Mouse (Mus musculus) intestine, embryonic 16.5 days (tissue): ENCODE results near the gene Galnt18. TPM values are rescaled to one million over a fixed set of nuclear protein-coding genes. Genes with fewer than 3 reads are reported as not detected.
A peak's percentile ranks its signal among the peaks of the same experiment; 100 is the strongest.

Source experiments
- ATAC-seq: fragments of 200-750 bp; cut with Nextera tagmentation; 2 replicates; pipeline ENCODE4 v1.8.0; 2017; ENCODE audit warnings: moderate TSS enrichment, moderate library complexity
- H3K27ac ChIP-seq: fragments of 300-500 bp; sonication (generic); 2 replicates; pipeline ENCODE4 v1.5.1; 2014; ENCODE audit warnings: mild to moderate bottlenecking, low read length
- H3K27me3 ChIP-seq: fragments of 300-500 bp; sonication (generic); replicated peaks from 2 replicates; pipeline ENCODE4 v1.6.1; 2014; ENCODE audit warnings: low read length, control low read depth, mixed read lengths; ENCODE audit not compliant: control insufficient read depth, insufficient read depth
- H3K36me3 ChIP-seq: fragments of 300-500 bp; sonication (generic); 2 replicates; pipeline ENCODE4 v1.6.1; 2014; ENCODE audit warnings: low read length, control low read depth; ENCODE audit not compliant: control insufficient read depth, insufficient read depth
- H3K4me1 ChIP-seq: fragments of 300-500 bp; sonication (generic); 2 replicates; pipeline ENCODE4 v1.6.1; 2014; ENCODE audit warnings: low read length, control low read depth, mixed read lengths; ENCODE audit not compliant: control insufficient read depth, insufficient read depth
- H3K4me2 ChIP-seq: fragments of 300-500 bp; sonication (generic); 2 replicates; pipeline ENCODE4 v1.6.1; 2014; ENCODE audit warnings: low read depth, low read length, control low read depth
- H3K4me3 ChIP-seq: fragments of 300-500 bp; sonication (generic); 2 replicates; pipeline ENCODE4 v1.5.1; 2014; ENCODE audit warnings: mild to moderate bottlenecking, low read length
- H3K9ac ChIP-seq: fragments of 300-500 bp; sonication (generic); 2 replicates; pipeline ENCODE4 v1.6.1; 2014; ENCODE audit warnings: low read depth, low read length
- H3K9me3 ChIP-seq: fragments of 300-500 bp; sonication (generic); 2 replicates; pipeline ENCODE4 v1.6.1; 2016; ENCODE audit warnings: low read length, control low read depth; ENCODE audit not compliant: control insufficient read depth
- WGBS: fragments of 180-500 bp; shearing (Covaris S2); extraction: QIAGEN DNeasy Blood & Tissue Kit; methylation state at CpG from one replicate; pipeline ENCODE4 v1.1.7; 2014; 5-methylcytosine and 5-hydroxymethylcytosine counted together
- polyA plus RNA-seq: library from polyadenylated mRNA; unstranded; fragments of >200 nt; fragmentation: Nextera tagmentation; extraction: Ambion mirVana; gene quantifications from 2 replicates; pipeline ENCODE4 v1.2.1, GENCODE M21; 2015

The Galnt18 gene
- polyA plus RNA-seq, 1 experiment from 2014 or later = 17.6 TPM

GRCm38 (mm10) chr7:111797337-111798010 lies 17.7 kb upstream of the Galnt18 start:
- 88% methylated on average over 13 of the region's 13 CpGs for WGBS

GRCm38 (mm10) chr7:111795059-111795458 lies 15.3 kb upstream of the Galnt18 start:
- H3K36me3 ChIP-seq = no peaks in the 10 kb centered on the region
- no peak overlapping the region for H3K27ac ChIP-seq
- no peak overlapping the region for H3K9ac ChIP-seq
- no peaks in the 10 kb centered on the region for H3K4me1 ChIP-seq
- no peak overlapping the region for H3K4me3 ChIP-seq
- H3K27me3 ChIP-seq = no peaks in the 10 kb centered on the region
- no peak overlapping the region for H3K4me2 ChIP-seq
- ATAC-seq = no peak
- no peaks in the 10 kb centered on the region for H3K9me3 ChIP-seq

More at GRCm38 (mm10) chr7:111797337-111798010, 17.7 kb upstream of the Galnt18 start:
- no peak overlapping the region for H3K4me3 ChIP-seq
- H3K9me3 ChIP-seq = no peaks in the 10 kb centered on the region
- no peak for ATAC-seq
- H3K36me3 ChIP-seq = no peaks in the 10 kb centered on the region
- H3K4me2 ChIP-seq = no peak overlapping the region
- H3K9ac ChIP-seq = no peak overlapping the region
- no peaks in the 10 kb centered on the region for H3K4me1 ChIP-seq
- no peaks in the 10 kb centered on the region for H3K27me3 ChIP-seq
- H3K27ac ChIP-seq = no peak overlapping the region

DNA sequence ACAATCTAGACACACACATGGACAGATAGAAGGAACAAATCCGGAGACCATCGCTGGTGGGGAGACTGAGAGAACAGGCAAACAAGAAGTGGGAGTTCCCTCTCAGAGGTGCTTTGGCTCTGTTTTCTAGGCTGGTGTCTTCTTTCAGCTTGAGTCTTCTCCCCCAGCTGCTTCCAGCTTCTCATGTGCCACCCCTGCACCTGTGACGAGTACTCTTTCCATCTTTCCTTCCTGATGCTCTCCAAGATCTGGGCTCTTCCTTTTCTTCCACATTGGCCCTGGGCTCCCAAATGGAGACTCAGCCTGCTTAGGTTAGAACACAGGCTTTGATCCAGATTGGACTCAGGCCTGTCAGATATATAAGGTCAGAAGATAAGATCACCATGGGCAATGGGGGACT lies 12.4 kb upstream of the Galnt18 start:
- no peak for ATAC-seq
- Histone ChIP-seq H3K4me2 (no peak overlapping the region), H3K27me3 (no peaks in the 10 kb centered on the region), H3K4me3 (no peak overlapping the region), H3K36me3 (no peaks in the 10 kb centered on the region), H3K27ac (no peak overlapping the region), H3K4me1 (no peaks in the 10 kb centered on the region), H3K9me3 (no peaks in the 10 kb centered on the region), H3K9ac (no peak overlapping the region)
- WGBS = 85% methylated on average over 3 of the region's 3 CpGs

DNA sequence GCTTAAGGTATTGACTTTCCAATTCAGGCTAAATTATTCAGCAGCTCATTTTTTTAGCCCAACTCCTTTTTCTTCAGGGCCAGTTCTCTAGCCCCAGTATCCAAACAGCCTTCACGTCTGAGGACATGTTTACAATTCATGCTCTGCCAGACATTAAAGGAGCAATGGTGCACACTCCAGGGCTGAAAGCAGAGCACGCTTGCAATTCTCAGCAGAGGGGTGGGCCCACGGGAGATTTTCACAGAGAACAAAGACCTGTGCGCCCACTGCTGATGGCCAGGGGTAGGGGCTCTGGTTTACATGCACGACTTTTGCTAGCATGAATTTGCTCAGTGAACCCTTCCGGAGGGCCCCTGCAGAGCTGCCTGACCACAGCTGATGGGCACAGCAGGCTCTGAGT lies 11.6 kb upstream of the Galnt18 start:
- Histone ChIP-seq H3K9ac (no peak overlapping the region), H3K4me1 (no peaks in the 10 kb centered on the region), H3K9me3 (no peaks in the 10 kb centered on the region), H3K27me3 (no peaks in the 10 kb centered on the region), H3K4me2 (no peak overlapping the region), H3K27ac (no peak overlapping the region), H3K36me3 (no peaks in the 10 kb centered on the region), H3K4me3 (no peak overlapping the region)
- whole genome bisulfite sequencing = 43% methylated on average over 6 of the region's 6 CpGs
- ATAC-seq = no peak

GRCm38 (mm10) chr7:111787921-111788320 lies 8.1 kb upstream of the Galnt18 start:
- no peak for ATAC-seq
- 39% methylated on average over 2 of the region's 2 CpGs for WGBS
- no peaks in the 10 kb centered on the region for H3K9me3 ChIP-seq
- no peak overlapping the region for H3K4me2 ChIP-seq
- H3K4me1 ChIP-seq = no peaks in the 10 kb centered on the region
- no peak overlapping the region for H3K27ac ChIP-seq
- H3K4me3 ChIP-seq = no peak overlapping the region
- no peaks in the 10 kb centered on the region for H3K27me3 ChIP-seq
- H3K36me3 ChIP-seq = no peaks in the 10 kb centered on the region
- no peak overlapping the region for H3K9ac ChIP-seq

GRCm38 (mm10) chr7:111785478-111785877 lies 5.7 kb upstream of the Galnt18 start:
- no peaks in the 10 kb centered on the region for H3K9me3 ChIP-seq
- H3K4me1 ChIP-seq = no peaks in the 10 kb centered on the region
- no peak overlapping the region for H3K4me2 ChIP-seq
- no peaks in the 10 kb centered on the region for H3K27me3 ChIP-seq
- no peak overlapping the region for H3K4me3 ChIP-seq
- ATAC-seq = no peak
- no peak overlapping the region for H3K9ac ChIP-seq
- no peaks in the 10 kb centered on the region for H3K36me3 ChIP-seq
- 82% methylated on average over 8 of the region's 8 CpGs for WGBS
- H3K27ac ChIP-seq = no peak overlapping the region

GRCm38 (mm10) chr7:111782126-111782525 lies 2.3 kb upstream of the Galnt18 start:
- Histone ChIP-seq H3K27ac (no peak overlapping the region), H3K4me1 (peaks cover 5% of the 10 kb centered on the region), H3K9me3 (no peaks in the 10 kb centered on the region), H3K4me2 (no peak overlapping the region), H3K9ac (no peak overlapping the region), H3K36me3 (no peaks in the 10 kb centered on the region), H3K4me3 (no peak overlapping the region), H3K27me3 (no peaks in the 10 kb centered on the region)
- 55% methylated on average over 5 of the region's 5 CpGs for WGBS
- no peak for ATAC-seq

DNA sequence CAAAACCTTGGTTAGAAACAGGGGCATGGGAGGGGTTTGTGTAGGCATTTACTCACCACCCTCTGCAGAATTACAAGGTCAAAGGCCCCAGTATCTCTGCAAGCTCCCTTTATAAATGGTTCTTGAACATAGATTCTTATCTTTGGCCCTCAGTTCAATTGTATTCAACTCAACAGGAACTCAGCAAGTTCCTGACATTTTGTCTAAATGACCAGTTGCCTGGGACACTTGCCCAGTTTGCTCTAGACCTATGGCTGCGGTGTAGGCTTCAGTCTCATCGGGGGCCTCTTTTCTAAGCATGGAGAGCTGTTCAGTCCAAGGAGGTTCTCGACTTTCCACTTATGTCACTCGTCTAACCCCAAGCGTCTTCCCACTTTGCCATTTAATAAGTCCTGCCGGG lies 1.5 kb upstream of the Galnt18 start:
- ATAC-seq = no peak
- H3K27me3 ChIP-seq = no peaks in the 10 kb centered on the region
- H3K4me3 ChIP-seq = no peak overlapping the region
- no peak overlapping the region for H3K9ac ChIP-seq
- H3K4me1 ChIP-seq = peaks cover 5% of the 10 kb centered on the region
- H3K9me3 ChIP-seq = no peaks in the 10 kb centered on the region
- 81% methylated on average over 6 of the region's 6 CpGs for WGBS
- no peaks in the 10 kb centered on the region for H3K36me3 ChIP-seq
- no peak overlapping the region for H3K4me2 ChIP-seq
- no peak overlapping the region for H3K27ac ChIP-seq

DNA sequence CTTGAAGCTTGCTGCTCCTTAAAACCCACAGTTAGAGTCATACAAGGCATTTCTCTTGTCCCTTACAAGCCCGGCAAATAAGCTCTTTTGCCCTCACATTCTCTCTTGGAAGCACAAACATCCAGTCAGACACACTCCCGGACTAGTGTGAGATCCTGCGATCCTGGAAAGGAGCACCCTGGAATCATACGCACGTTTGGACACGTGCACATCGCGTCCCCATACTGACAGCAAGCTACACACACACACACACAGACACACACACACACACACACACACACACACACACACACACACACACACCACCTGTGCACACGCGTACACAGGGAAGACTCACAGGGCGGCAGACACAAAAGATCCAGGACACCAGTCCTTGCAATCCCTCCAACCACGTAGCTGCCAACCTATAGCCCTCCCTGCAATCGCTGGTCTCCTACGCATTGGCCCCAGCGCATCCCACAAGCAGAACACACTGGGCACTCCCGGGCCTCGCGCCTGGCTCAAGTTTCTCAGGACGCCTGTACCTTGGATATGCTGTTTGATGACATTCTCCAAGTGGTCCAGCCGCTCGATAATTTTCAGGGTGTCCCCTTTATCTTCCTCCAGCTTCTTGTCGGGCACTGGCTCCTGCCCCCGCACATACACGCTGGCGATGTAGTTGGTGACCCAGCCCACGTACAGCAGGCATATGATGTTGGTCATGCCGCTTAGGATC lies 831 bp downstream of the Galnt18 start:
- Histone ChIP-seq H3K4me2 (peak overlapping the region; percentile 96), H3K4me3 (peak overlapping the region; percentile 58), H3K27me3 (no peaks in the 10 kb centered on the region), H3K27ac (no peak overlapping the region), H3K9me3 (no peaks in the 10 kb centered on the region), H3K4me1 (peaks cover 5% of the 10 kb centered on the region), H3K9ac (peak overlapping the region; percentile 66), H3K36me3 (no peaks in the 10 kb centered on the region)
- ATAC-seq = no peak
- WGBS = 13% methylated on average over 27 of the region's 27 CpGs
